Mouse (Mus musculus) limb, embryonic 11.5 days (tissue): Measurements from ENCODE around the gene Ubr7. TPM values are rescaled to one million over a fixed set of nuclear protein-coding genes. Genes with fewer than 3 reads are reported as not detected.

ENCODE experiments used
- ATAC-seq: fragments of 200-750 bp; cut with Nextera tagmentation; 2 replicates; pipeline ENCODE4 v1.8.0; 2017; ENCODE audit warnings: low read depth; ENCODE audit not compliant: insufficient number of reproducible peaks, low FRiP score, low TSS enrichment
- DNase-seq: peaks from one replicate; pipeline ENCODE4 v3.0.0-alpha.2; 2015; ENCODE audit warnings: low spot score
- H3K27ac ChIP-seq: fragments of 300-500 bp; sonication (generic); replicated peaks from 2 replicates; pipeline ENCODE4 v1.5.1; 2014; ENCODE audit warnings: low read depth, mild to moderate bottlenecking, low read length
- H3K27me3 ChIP-seq: fragments of 300-500 bp; sonication (generic); 2 replicates; pipeline ENCODE4 v1.6.1; 2014; ENCODE audit warnings: mild to moderate bottlenecking, low read length, mixed read lengths; ENCODE audit not compliant: control insufficient read depth, insufficient read depth
- H3K36me3 ChIP-seq: fragments of 300-500 bp; sonication (generic); 2 replicates; pipeline ENCODE4 v1.6.1; 2014; ENCODE audit warnings: mild to moderate bottlenecking, low read length, moderate library complexity, mixed read lengths; ENCODE audit not compliant: control insufficient read depth, insufficient read depth
- H3K4me1 ChIP-seq: fragments of 300-500 bp; sonication (generic); 2 replicates; pipeline ENCODE4 v1.6.1; 2014; ENCODE audit warnings: low read length, mixed read lengths; ENCODE audit not compliant: control insufficient read depth, insufficient read depth
- H3K4me2 ChIP-seq: fragments of 300-500 bp; sonication (generic); 2 replicates; pipeline ENCODE4 v1.6.1; 2014; ENCODE audit warnings: low read depth, mild to moderate bottlenecking, moderate library complexity; ENCODE audit not compliant: severe bottlenecking
- H3K4me3 ChIP-seq: fragments of 300-500 bp; sonication (generic); 2 replicates; pipeline ENCODE4 v1.5.1; 2014; ENCODE audit warnings: low read depth, low read length
- H3K9ac ChIP-seq: fragments of 300-500 bp; sonication (generic); 2 replicates; pipeline ENCODE4 v1.6.1; 2014; ENCODE audit warnings: mild to moderate bottlenecking, low read length
- H3K9me3 ChIP-seq: fragments of 300-500 bp; sonication (generic); 2 replicates; pipeline ENCODE4 v1.6.1; 2016; ENCODE audit warnings: low read length; ENCODE audit not compliant: control insufficient read depth
- WGBS: fragments of 180-500 bp; shearing (Covaris S2); extraction: QIAGEN DNeasy Blood & Tissue Kit; methylation state at CpG from one replicate; pipeline ENCODE4 v1.1.7; 2014; 5-methylcytosine and 5-hydroxymethylcytosine counted together
- polyA plus RNA-seq: library from polyadenylated mRNA; unstranded; fragments of >200 nt; fragmentation: Nextera tagmentation; extraction: Ambion mirVana; gene quantifications from 2 replicates; pipeline ENCODE4 v1.2.1, GENCODE M21; 2014

Ubr7 gene
- polyA plus RNA-seq, 1 experiment from 2014 or later = 58.6 TPM

GRCm38 (mm10) chr12:102799528-102799927, 41.8 kb downstream of the Ubr7 start:
- no peaks in the 10 kb centered on the region for H3K27me3 ChIP-seq
- H3K9me3 ChIP-seq = no peaks in the 10 kb centered on the region
- H3K36me3 ChIP-seq = no peaks in the 10 kb centered on the region; the same call in 1 of the 2 replicates
- H3K4me1 ChIP-seq = no peaks in the 10 kb centered on the region
- no peak for ATAC-seq
- whole genome bisulfite sequencing = 88% methylated on average over 2 of the region's 2 CpGs
- no peak overlapping the region for H3K9ac ChIP-seq
- no peak overlapping the region for H3K27ac ChIP-seq
- no peak overlapping the region for H3K4me2 ChIP-seq
- no peak overlapping the region for H3K4me3 ChIP-seq
- DNase-seq = no peak

- Histone ChIP-seq H3K9ac (no peak overlapping the region), H3K4me3 (no peak overlapping the region), H3K9me3 (no peaks in the 10 kb centered on the region), H3K4me2 (no peak overlapping the region), H3K4me1 (no peaks in the 10 kb centered on the region), H3K27me3 (no peaks in the 10 kb centered on the region), H3K36me3 (peaks cover 3% of the 10 kb centered on the region; the same call in 1 of the 2 replicates), H3K27ac (no peak overlapping the region)
- DNase-seq = no peak
- WGBS = 100% methylated on average over 1 of the region's 1 CpGs
- ATAC-seq = no peak
These were observed 57.1 kb downstream of the Ubr7 start for GRCm38 (mm10) chr12:102814858-102815257.

- Histone ChIP-seq H3K27ac (no peak overlapping the region), H3K36me3 (no peaks in the 10 kb centered on the region), H3K4me2 (no peak overlapping the region), H3K4me3 (no peak overlapping the region), H3K27me3 (no peaks in the 10 kb centered on the region), H3K9ac (no peak overlapping the region), H3K9me3 (no peaks in the 10 kb centered on the region), H3K4me1 (no peaks in the 10 kb centered on the region)
- 97% methylated on average over 1 of the region's 1 CpGs for WGBS
- DNase-seq = no peak
- no peak for ATAC-seq
These were observed 68.6 kb downstream of the Ubr7 start for GRCm38 (mm10) chr12:102826399-102826798.

GRCm38 (mm10) chr12:102827119-102827518, 69.4 kb downstream of the Ubr7 start:
- H3K36me3 ChIP-seq = no peaks in the 10 kb centered on the region
- no peak overlapping the region for H3K4me2 ChIP-seq
- H3K4me1 ChIP-seq = no peaks in the 10 kb centered on the region
- H3K4me3 ChIP-seq = no peak overlapping the region
- H3K9me3 ChIP-seq = no peaks in the 10 kb centered on the region
- DNase-seq (no peak), ATAC-seq (no peak)
- 96% methylated on average over 1 of the region's 1 CpGs for WGBS
- no peaks in the 10 kb centered on the region for H3K27me3 ChIP-seq
- no peak overlapping the region for H3K27ac ChIP-seq
- no peak overlapping the region for H3K9ac ChIP-seq

Other genes starting within 250 kb of the Ubr7 start
- 0.20 and 0.23 TPM in 2 replicates for gene Chga, start 203.0 kb upstream of the Ubr7 start, polyA plus RNA-seq
- gene Itpk1, start 53.0 kb upstream of the Ubr7 start, polyA plus RNA-seq = 7.4 and 7.7 TPM in 2 replicates
- gene Moap1, start 14.3 kb upstream of the Ubr7 start, polyA plus RNA-seq = 33.9 and 36.2 TPM in 2 replicates
- 9.7 and 10.7 TPM in 2 replicates for gene Tmem251, start 14.2 kb upstream of the Ubr7 start, polyA plus RNA-seq
- 0.40 TPM in 1 of 2 replicates, not detected in the other for gene Gm28051, start 202 bp upstream of the Ubr7 start, polyA plus RNA-seq
- gene Gon7, start 164 bp upstream of the Ubr7 start, polyA plus RNA-seq = 43.7 and 43.9 TPM in 2 replicates
- 35.8 and 36.8 TPM in 2 replicates for gene Gm20604, start 705 bp downstream of the Ubr7 start, polyA plus RNA-seq
- 18.7 and 19.7 TPM in 2 replicates for gene Btbd7, start 120.5 kb downstream of the Ubr7 start, polyA plus RNA-seq
- not detected in 2 replicates for gene Cox8c, start 141.3 kb downstream of the Ubr7 start, polyA plus RNA-seq
- gene Unc79, start 190.9 kb downstream of the Ubr7 start, polyA plus RNA-seq = 0.16 TPM in 1 of 2 replicates, not detected in the other